Mouse (Mus musculus) embryonic facial prominence, embryonic 11.5 days (tissue): ENCODE data around the gene Cyth4. TPM values are rescaled to one million over a fixed set of nuclear protein-coding genes. Genes with fewer than 3 reads are reported as not detected.
A peak's percentile ranks its signal among the peaks of the same experiment; 100 is the strongest.

Experiments used
- ATAC-seq: fragments of 200-750 bp; cut with Nextera tagmentation; replicated peaks from 2 replicates; pipeline ENCODE4 v1.8.0; 2017; ENCODE audit warnings: low read depth; ENCODE audit not compliant: insufficient number of reproducible peaks, low FRiP score, low TSS enrichment
- DNase-seq: peaks from one replicate; pipeline ENCODE4 v3.0.0-alpha.2; 2015; ENCODE audit warnings: low spot score
- H3K27ac ChIP-seq: fragments of 300-500 bp; sonication (generic); replicated peaks from 2 replicates; pipeline ENCODE4 v1.5.1; 2014; ENCODE audit warnings: mild to moderate bottlenecking, low read depth, low read length, control low read depth
- H3K27me3 ChIP-seq: fragments of 300-500 bp; sonication (generic); 2 replicates; pipeline ENCODE4 v1.6.1; 2014; ENCODE audit warnings: mild to moderate bottlenecking, low read length, moderate library complexity, mixed read lengths; ENCODE audit not compliant: control insufficient read depth, insufficient read depth
- H3K36me3 ChIP-seq: fragments of 300-500 bp; sonication (generic); replicated peaks from 2 replicates; pipeline ENCODE4 v1.6.1; 2014; ENCODE audit warnings: low read depth, mild to moderate bottlenecking, low read length, moderate library complexity, mixed read lengths; ENCODE audit not compliant: control insufficient read depth, insufficient read depth
- H3K4me1 ChIP-seq: fragments of 300-500 bp; sonication (generic); 2 replicates; pipeline ENCODE4 v1.6.1; 2014; ENCODE audit warnings: low read length, mixed read lengths; ENCODE audit not compliant: control insufficient read depth, insufficient read depth
- H3K4me2 ChIP-seq: fragments of 300-500 bp; sonication (generic); 2 replicates; pipeline ENCODE4 v1.6.1; 2014; ENCODE audit warnings: low read depth, mild to moderate bottlenecking, control low read depth, low read length, moderate library complexity
- H3K4me3 ChIP-seq: fragments of 300-500 bp; sonication (generic); 2 replicates; pipeline ENCODE4 v1.5.1; 2014; ENCODE audit warnings: low read depth, low read length, control low read depth
- H3K9ac ChIP-seq: fragments of 300-500 bp; sonication (generic); replicated peaks from 2 replicates; pipeline ENCODE4 v1.6.1; 2014; ENCODE audit warnings: mild to moderate bottlenecking, control low read depth, low read length
- H3K9me3 ChIP-seq: fragments of 300-500 bp; sonication (generic); replicated peaks from 2 replicates; pipeline ENCODE4 v1.6.1; 2016; ENCODE audit warnings: mild to moderate bottlenecking, low read length, inconsistent platforms, mixed read lengths; ENCODE audit not compliant: control insufficient read depth
- WGBS: fragments of 180-500 bp; shearing (Covaris S2); extraction: QIAGEN DNeasy Blood & Tissue Kit; methylation state at CpG from one replicate; pipeline ENCODE4 v1.1.7; 2014; 5-methylcytosine and 5-hydroxymethylcytosine counted together
- polyA plus RNA-seq: library from polyadenylated mRNA; unstranded; fragments of >200 nt; fragmentation: Nextera tagmentation; extraction: Ambion mirVana; gene quantifications from 2 replicates; pipeline ENCODE4 v1.2.1, GENCODE M21; 2014

Gene Cyth4
- polyA plus RNA-seq, 1 experiment from 2014 or later, result 2.1 TPM

- Histone ChIP-seq H3K36me3 (no peaks in the 10 kb centered on the region), H3K4me1 (no peaks in the 10 kb centered on the region), H3K4me3 (no peak overlapping the region), H3K4me2 (no peak overlapping the region), H3K9me3 (no peaks in the 10 kb centered on the region), H3K27me3 (no peaks in the 10 kb centered on the region), H3K9ac (no peak overlapping the region), H3K27ac (no peak overlapping the region)
- no peak for ATAC-seq
- no peak for DNase-seq
- 70% methylated on average over 5 of the region's 5 CpGs for WGBS
Measured at GRCm38 (mm10) chr15:78633413-78633812, 36.6 kb downstream of the Cyth4 start.

GRCm38 (mm10) chr15:78634095-78634737 lies 37.4 kb downstream of the Cyth4 start:
- Histone ChIP-seq H3K36me3 (no peaks in the 10 kb centered on the region), H3K27ac (no peak overlapping the region), H3K4me2 (no peak overlapping the region), H3K27me3 (no peaks in the 10 kb centered on the region), H3K9me3 (no peaks in the 10 kb centered on the region), H3K9ac (no peak overlapping the region), H3K4me3 (no peak overlapping the region), H3K4me1 (no peaks in the 10 kb centered on the region)
- 31% methylated on average over 10 of the region's 10 CpGs for WGBS
- DNase-seq, result peak; percentile 87
- no peak; the same call in 1 of the 2 replicates for ATAC-seq

- H3K4me1 ChIP-seq, result no peaks in the 10 kb centered on the region
- ATAC-seq, result no peak
- WGBS, result 34% methylated on average over 7 of the region's 7 CpGs
Measured at GRCm38 (mm10) chr15:78635231-78635630, 38.4 kb downstream of the Cyth4 start.

GRCm38 (mm10) chr15:78643633-78644032 lies 46.8 kb downstream of the Cyth4 start:
- no peaks in the 10 kb centered on the region for H3K4me1 ChIP-seq

More at GRCm38 (mm10) chr15:78635231-78635630, 38.4 kb downstream of the Cyth4 start:
- Histone ChIP-seq H3K36me3 (no peaks in the 10 kb centered on the region), H3K9ac (no peak overlapping the region), H3K4me3 (no peak overlapping the region), H3K27ac (no peak overlapping the region), H3K4me2 (no peak overlapping the region), H3K27me3 (no peaks in the 10 kb centered on the region), H3K9me3 (no peaks in the 10 kb centered on the region)
- DNase-seq, result no peak

GRCm38 (mm10) chr15:78644606-78645005 lies 47.8 kb downstream of the Cyth4 start:
- H3K27ac ChIP-seq, result no peak overlapping the region
- no peak for DNase-seq
- no peaks in the 10 kb centered on the region for H3K9me3 ChIP-seq
- H3K36me3 ChIP-seq, result no peaks in the 10 kb centered on the region
- ATAC-seq, result no peak
- no peak overlapping the region for H3K4me2 ChIP-seq
- no peaks in the 10 kb centered on the region for H3K27me3 ChIP-seq
- no peak overlapping the region for H3K9ac ChIP-seq
- no peak overlapping the region for H3K4me3 ChIP-seq
- H3K4me1 ChIP-seq, result no peaks in the 10 kb centered on the region
- WGBS, result 57% methylated on average over 8 of the region's 8 CpGs

More at GRCm38 (mm10) chr15:78643633-78644032, 46.8 kb downstream of the Cyth4 start:
- Histone ChIP-seq H3K9ac (no peak overlapping the region), H3K27ac (no peak overlapping the region), H3K36me3 (no peaks in the 10 kb centered on the region), H3K4me3 (no peak overlapping the region), H3K27me3 (no peaks in the 10 kb centered on the region), H3K4me2 (no peak overlapping the region), H3K9me3 (no peaks in the 10 kb centered on the region)
- 15% methylated on average over 6 of the region's 6 CpGs for WGBS
- DNase-seq (no peak), ATAC-seq (no peak)

- Histone ChIP-seq H3K4me3 (no peak overlapping the region), H3K27ac (no peak overlapping the region), H3K9ac (no peak overlapping the region), H3K4me1 (no peaks in the 10 kb centered on the region), H3K36me3 (no peaks in the 10 kb centered on the region), H3K4me2 (no peak overlapping the region), H3K27me3 (no peaks in the 10 kb centered on the region), H3K9me3 (no peaks in the 10 kb centered on the region)
- ATAC-seq (no peak), DNase-seq (no peak)
- WGBS, result 66% methylated on average over 4 of the region's 4 CpGs
Measured at GRCm38 (mm10) chr15:78647746-78648145, 50.9 kb downstream of the Cyth4 start.

GRCm38 (mm10) chr15:78651169-78651568 lies 54.3 kb downstream of the Cyth4 start:
- Histone ChIP-seq H3K4me2 (no peak overlapping the region), H3K9ac (no peak overlapping the region), H3K27me3 (no peaks in the 10 kb centered on the region), H3K27ac (no peak overlapping the region), H3K36me3 (no peaks in the 10 kb centered on the region), H3K4me3 (no peak overlapping the region), H3K4me1 (no peaks in the 10 kb centered on the region), H3K9me3 (no peaks in the 10 kb centered on the region)
- no peak for DNase-seq
- ATAC-seq, result no peak
- WGBS, result 42% methylated on average over 4 of the region's 4 CpGs

- DNase-seq (no peak), ATAC-seq (no peak)
- Histone ChIP-seq H3K9me3 (no peaks in the 10 kb centered on the region), H3K4me3 (no peak overlapping the region), H3K36me3 (no peaks in the 10 kb centered on the region), H3K9ac (no peak overlapping the region), H3K4me1 (no peaks in the 10 kb centered on the region), H3K27me3 (no peaks in the 10 kb centered on the region), H3K4me2 (no peak overlapping the region), H3K27ac (no peak overlapping the region)
- 64% methylated on average over 5 of the region's 5 CpGs for WGBS
Measured at GRCm38 (mm10) chr15:78664268-78664667, 67.4 kb downstream of the Cyth4 start.
